Mouse (Mus musculus) ES-Bruce4 (cell line): ENCODE measurements around the gene Usp17ld.
"Not testable (repeated sequence)": the region's sequence is repeated elsewhere in the genome, so short reads cannot be mapped to it uniquely, and the experiment has no call there.

Experiments used
- CTCF ChIP-seq: IDR thresholded peaks from one replicate; pipeline ENCODE4 v1.8.1; 2011; ENCODE audit warnings: low read depth, low read length
- EP300 ChIP-seq: IDR thresholded peaks from 2 replicates; pipeline ENCODE4 v1.6.1; 2011; ENCODE audit warnings: low read depth, low read length; ENCODE audit not compliant: insufficient read depth
- POLR2A ChIP-seq: IDR thresholded peaks from one replicate; pipeline ENCODE4 v1.8.1; 2011; ENCODE audit warnings: low read length; ENCODE audit not compliant: insufficient read depth

DNA sequence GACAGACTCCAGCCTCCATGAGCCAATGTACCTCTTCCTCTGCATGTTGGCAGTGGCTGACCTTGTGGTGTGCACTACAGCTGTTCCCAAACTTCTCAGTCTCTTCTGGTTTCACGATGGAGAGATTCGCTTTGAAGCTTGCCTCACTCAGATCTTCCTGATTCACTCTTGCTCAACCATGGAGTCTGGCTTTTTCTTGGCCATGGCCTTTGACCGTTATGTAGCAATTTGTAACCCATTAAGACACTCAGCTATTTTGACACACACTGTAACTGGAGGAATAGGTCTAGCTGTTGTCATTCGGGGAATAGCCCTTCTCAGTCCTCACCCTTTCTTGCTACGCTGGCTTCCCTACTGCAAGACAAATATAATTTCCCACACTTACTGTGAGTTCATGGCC lies 40.3 kb downstream of the Usp17ld start:
- TF ChIP-seq CTCF, POLR2A, EP300: not testable (repeated sequence)
